Mouse (Mus musculus): ENCODE measurements at regions not wholly inside any gene's neighbourhood (a gene's known extent, or its start where the extent isn't known, plus 50 kb on each side); places are given as distances from the start of the nearest gene placed in this dataset.

- Histone ChIP-seq H3K4me3 (replicated peaks; ENCODE audit: insufficient read depth, low read depth, low read length) (no peak overlapping the region), H3K4me1 (ENCODE audit: control insufficient read depth, insufficient read depth, low read length) (peaks cover 2% of the 10 kb centered on the region; the same call in 1 of the 2 replicates), H3K27me3 (ENCODE audit: control insufficient read depth, insufficient read depth, low read length) (no peaks in the 10 kb centered on the region; the same call in 1 of the 2 replicates), H3K27ac (ENCODE audit: insufficient read depth, low read length) (no peak overlapping the region)
- WGBS, result 6% methylated on average over 2 of the region's 2 CpGs
- TF ChIP-seq CTCF (IDR thresholded peaks at IDR 0.05; ENCODE audit: borderline replicate concordance, insufficient read depth, low read depth, low read length), result no peak
- TF ChIP-seq POLR2A (IDR thresholded peaks at IDR 0.05; ENCODE audit: borderline replicate concordance, insufficient read depth, low read length), result no peak
- DNase-seq, result no peak
These were observed 904.8 kb upstream of the Lrrc6 start for GRCm38 (mm10) chr15:67405523-67405922.

- Histone ChIP-seq H3K4me3 (replicated peaks; ENCODE audit: insufficient read depth, low read depth, low read length) (no peak overlapping the region), H3K27me3 (ENCODE audit: control insufficient read depth, insufficient read depth, low read length) (no peaks in the 10 kb centered on the region; the same call in 1 of the 2 replicates), H3K4me1 (ENCODE audit: control insufficient read depth, insufficient read depth, low read length) (peaks cover 2% of the 10 kb centered on the region; the same call in 1 of the 2 replicates), H3K27ac (ENCODE audit: insufficient read depth, low read length) (no peak overlapping the region)
- DNase-seq, result no peak
- WGBS, result 30% methylated on average over 2 of the region's 2 CpGs
- no peak for TF ChIP-seq POLR2A (IDR thresholded peaks at IDR 0.05; ENCODE audit: borderline replicate concordance, insufficient read depth, low read length)
These were observed 904.3 kb upstream of the Lrrc6 start for GRCm38 (mm10) chr15:67405011-67405410.

GRCm38 (mm10) chr15:67402310-67402709 is 901.6 kb upstream of the Lrrc6 start:
- DNase-seq, result no peak
- H3K4me1 ChIP-seq (ENCODE audit: control insufficient read depth, insufficient read depth, low read length), result peaks cover 2% of the 10 kb centered on the region; the same call in 1 of the 2 replicates
- H3K4me3 ChIP-seq (replicated peaks; ENCODE audit: insufficient read depth, low read depth, low read length), result no peak overlapping the region
- H3K27ac ChIP-seq (ENCODE audit: insufficient read depth, low read length), result no peak overlapping the region
- TF ChIP-seq CTCF (IDR thresholded peaks at IDR 0.05; ENCODE audit: borderline replicate concordance, insufficient read depth, low read depth, low read length), result no peak
- no peak for TF ChIP-seq POLR2A (IDR thresholded peaks at IDR 0.05; ENCODE audit: borderline replicate concordance, insufficient read depth, low read length)
- no peaks in the 10 kb centered on the region; the same call in 1 of the 2 replicates for H3K27me3 ChIP-seq (ENCODE audit: control insufficient read depth, insufficient read depth, low read length)

- Histone ChIP-seq H3K27ac (ENCODE audit: insufficient read depth, low read length) (no peak overlapping the region), H3K27me3 (ENCODE audit: control insufficient read depth, insufficient read depth, low read length) (no peaks in the 10 kb centered on the region), H3K4me3 (replicated peaks; ENCODE audit: insufficient read depth, low read depth, low read length) (no peak overlapping the region), H3K4me1 (ENCODE audit: control insufficient read depth, insufficient read depth, low read length) (no peaks in the 10 kb centered on the region)
- WGBS, result 80% methylated on average over 5 of the region's 5 CpGs
- TF ChIP-seq CTCF (IDR thresholded peaks at IDR 0.05; ENCODE audit: borderline replicate concordance, insufficient read depth, low read depth, low read length), result no peak
- DNase-seq, result no peak
These were observed 896.6 kb upstream of the Lrrc6 start for GRCm38 (mm10) chr15:67397269-67397668.

GRCm38 (mm10) chr15:67395114-67395513 is 894.4 kb upstream of the Lrrc6 start:
- Histone ChIP-seq H3K4me3 (replicated peaks; ENCODE audit: insufficient read depth, low read depth, low read length) (no peak overlapping the region), H3K27ac (ENCODE audit: insufficient read depth, low read length) (no peak overlapping the region), H3K27me3 (ENCODE audit: control insufficient read depth, insufficient read depth, low read length) (no peaks in the 10 kb centered on the region), H3K4me1 (ENCODE audit: control insufficient read depth, insufficient read depth, low read length) (no peaks in the 10 kb centered on the region)
- TF ChIP-seq POLR2A (IDR thresholded peaks at IDR 0.05; ENCODE audit: borderline replicate concordance, insufficient read depth, low read length) (no peak), CTCF (IDR thresholded peaks at IDR 0.05; ENCODE audit: borderline replicate concordance, insufficient read depth, low read depth, low read length) (no peak)
- 98% methylated on average over 1 of the region's 1 CpGs for WGBS
- DNase-seq, result no peak

- Histone ChIP-seq H3K27ac (ENCODE audit: insufficient read depth, low read length) (no peak overlapping the region), H3K4me3 (replicated peaks; ENCODE audit: insufficient read depth, low read depth, low read length) (no peak overlapping the region), H3K4me1 (ENCODE audit: control insufficient read depth, insufficient read depth, low read length) (no peaks in the 10 kb centered on the region), H3K27me3 (ENCODE audit: control insufficient read depth, insufficient read depth, low read length) (no peaks in the 10 kb centered on the region)
- 63% methylated on average over 5 of the region's 5 CpGs for WGBS
- TF ChIP-seq POLR2A (IDR thresholded peaks at IDR 0.05; ENCODE audit: borderline replicate concordance, insufficient read depth, low read length), result no peak
- TF ChIP-seq CTCF (IDR thresholded peaks at IDR 0.05; ENCODE audit: borderline replicate concordance, insufficient read depth, low read depth, low read length), result no peak
- no peak for DNase-seq
These were observed 891.2 kb upstream of the Lrrc6 start for GRCm38 (mm10) chr15:67391918-67392317.

- DNase-seq, result no peak
- TF ChIP-seq POLR2A (IDR thresholded peaks at IDR 0.05; ENCODE audit: borderline replicate concordance, insufficient read depth, low read length) (no peak), CTCF (IDR thresholded peaks at IDR 0.05; ENCODE audit: borderline replicate concordance, insufficient read depth, low read depth, low read length) (no peak)
- 74% methylated on average over 8 of the region's 8 CpGs for WGBS
These were observed 887.8 kb upstream of the Lrrc6 start for GRCm38 (mm10) chr15:67388514-67388913.

GRCm38 (mm10) chr15:67386896-67387295 is 886.2 kb upstream of the Lrrc6 start:
- no peak overlapping the region for H3K4me3 ChIP-seq (replicated peaks; ENCODE audit: insufficient read depth, low read depth, low read length)
- no peaks in the 10 kb centered on the region for H3K4me1 ChIP-seq (ENCODE audit: control insufficient read depth, insufficient read depth, low read length)
- TF ChIP-seq POLR2A (IDR thresholded peaks at IDR 0.05; ENCODE audit: borderline replicate concordance, insufficient read depth, low read length) (no peak), CTCF (IDR thresholded peaks at IDR 0.05; ENCODE audit: borderline replicate concordance, insufficient read depth, low read depth, low read length) (no peak)
- DNase-seq, result no peak
- no peaks in the 10 kb centered on the region for H3K27me3 ChIP-seq (ENCODE audit: control insufficient read depth, insufficient read depth, low read length)
- no peak overlapping the region for H3K27ac ChIP-seq (ENCODE audit: insufficient read depth, low read length)

More at GRCm38 (mm10) chr15:67388514-67388913, 887.8 kb upstream of the Lrrc6 start:
- no peaks in the 10 kb centered on the region for H3K27me3 ChIP-seq (ENCODE audit: control insufficient read depth, insufficient read depth, low read length)
- no peaks in the 10 kb centered on the region for H3K4me1 ChIP-seq (ENCODE audit: control insufficient read depth, insufficient read depth, low read length)
- H3K4me3 ChIP-seq (replicated peaks; ENCODE audit: insufficient read depth, low read depth, low read length), result no peak overlapping the region
- no peak overlapping the region for H3K27ac ChIP-seq (ENCODE audit: insufficient read depth, low read length)
